Mouse (Mus musculus): Measurements from ENCODE around the gene Pald1. TPM values are rescaled to one million over a fixed set of nuclear protein-coding genes. Genes with fewer than 3 reads are reported as not detected.
A peak's percentile ranks its signal among the peaks of the same experiment; 100 is the strongest.

Gene Pald1
- polyA plus RNA-seq, 1 experiment: 8.9 TPM

DNA sequence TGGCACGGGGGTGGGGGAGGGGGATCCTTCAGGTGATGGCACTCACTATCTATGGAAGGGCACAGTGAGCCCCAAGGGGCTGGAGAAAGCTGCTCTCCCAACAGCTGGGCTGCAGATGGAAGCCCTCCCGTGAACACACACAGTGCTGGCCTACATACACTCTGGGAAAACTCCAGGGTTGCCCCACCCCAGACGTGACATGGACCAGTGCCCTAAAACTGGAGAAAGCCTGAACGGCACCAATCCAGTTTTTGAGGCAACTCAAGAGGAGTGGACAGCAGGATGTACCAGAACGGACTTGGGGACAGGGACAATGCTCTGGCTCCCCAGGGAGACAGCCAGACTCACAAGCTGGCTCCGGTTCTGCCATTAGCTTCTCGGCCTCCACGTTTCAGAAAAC, 58.6 kb downstream of the Pald1 start:
- TF ChIP-seq FOSL1 (IDR thresholded peaks at IDR 0.05; ENCODE audit: insufficient read depth, low read length, poor library complexity, severe bottlenecking) (no peak), MYOG (IDR thresholded peaks at IDR 0.05; ENCODE audit: control insufficient read depth, extremely low read depth, insufficient read length) (no peak), MAX (IDR thresholded peaks at IDR 0.05) (no peak), CTCF (IDR thresholded peaks at IDR 0.05; ENCODE audit: control insufficient read depth, insufficient read depth, insufficient read length) (no peak), USF1 (IDR thresholded peaks at IDR 0.05; ENCODE audit: low read depth) (no peak), MYOD1 (IDR thresholded peaks at IDR 0.05; ENCODE audit: control insufficient read depth, insufficient read length, low read depth) (no peak), CEBPB (IDR thresholded peaks at IDR 0.05; ENCODE audit: low read depth) (no peak)
- Histone ChIP-seq H3K79me3 (ENCODE audit: low read depth) (no peaks in the 10 kb centered on the region), H3K27me3 (ENCODE audit: control insufficient read depth, insufficient read depth, insufficient read length) (no peaks in the 10 kb centered on the region), H3K36me3 (ENCODE audit: control insufficient read depth, insufficient read depth) (no peaks in the 10 kb centered on the region), H3K4me3 (ENCODE audit: insufficient read depth, poor library complexity, severe bottlenecking) (no peak overlapping the region), H3ac (ENCODE audit: control insufficient read depth, insufficient read length, low read depth) (no peak overlapping the region), H3K79me2 (ENCODE audit: control insufficient read depth, insufficient read depth) (no peaks in the 10 kb centered on the region)

DNA sequence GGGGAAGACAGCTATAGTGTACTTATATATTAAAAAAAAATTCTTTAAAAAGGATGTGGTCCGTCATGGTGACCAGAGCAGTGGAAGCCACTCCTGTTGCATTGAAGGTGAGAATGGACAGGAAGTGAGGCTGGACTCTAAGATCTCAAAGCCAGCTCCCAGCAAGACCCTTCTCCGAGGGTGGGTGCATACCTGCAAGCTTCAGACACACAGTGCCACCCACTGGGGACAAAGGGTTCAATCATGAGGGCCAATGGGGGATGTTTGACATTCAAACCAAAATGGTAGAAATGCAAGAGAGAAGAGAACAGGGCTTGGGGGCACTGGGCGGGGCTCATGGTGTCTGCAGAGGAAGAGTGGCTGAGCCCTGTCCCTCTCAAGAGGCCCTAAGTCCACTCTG, 64.8 kb downstream of the Pald1 start:
- Histone ChIP-seq H3K79me2 (ENCODE audit: control insufficient read depth, insufficient read depth) (no peaks in the 10 kb centered on the region), H3K36me3 (ENCODE audit: control insufficient read depth, insufficient read depth) (no peaks in the 10 kb centered on the region), H3K27me3 (ENCODE audit: control insufficient read depth, insufficient read depth, insufficient read length) (no peaks in the 10 kb centered on the region), H3K79me3 (ENCODE audit: low read depth) (no peaks in the 10 kb centered on the region), H3ac (ENCODE audit: control insufficient read depth, insufficient read length, low read depth) (no peak overlapping the region), H3K4me3 (ENCODE audit: insufficient read depth, poor library complexity, severe bottlenecking) (no peak overlapping the region)
- TF ChIP-seq USF1 (IDR thresholded peaks at IDR 0.05; ENCODE audit: low read depth) (no peak), FOSL1 (IDR thresholded peaks at IDR 0.05; ENCODE audit: insufficient read depth, low read length, poor library complexity, severe bottlenecking) (no peak), MAX (IDR thresholded peaks at IDR 0.05) (no peak), CEBPB (IDR thresholded peaks at IDR 0.05; ENCODE audit: low read depth) (no peak), MYOD1 (IDR thresholded peaks at IDR 0.05; ENCODE audit: control insufficient read depth, insufficient read length, low read depth) (no peak), CTCF (IDR thresholded peaks at IDR 0.05; ENCODE audit: control insufficient read depth, insufficient read depth, insufficient read length) (no peak), MYOG (IDR thresholded peaks at IDR 0.05; ENCODE audit: control insufficient read depth, extremely low read depth, insufficient read length) (no peak)

DNA sequence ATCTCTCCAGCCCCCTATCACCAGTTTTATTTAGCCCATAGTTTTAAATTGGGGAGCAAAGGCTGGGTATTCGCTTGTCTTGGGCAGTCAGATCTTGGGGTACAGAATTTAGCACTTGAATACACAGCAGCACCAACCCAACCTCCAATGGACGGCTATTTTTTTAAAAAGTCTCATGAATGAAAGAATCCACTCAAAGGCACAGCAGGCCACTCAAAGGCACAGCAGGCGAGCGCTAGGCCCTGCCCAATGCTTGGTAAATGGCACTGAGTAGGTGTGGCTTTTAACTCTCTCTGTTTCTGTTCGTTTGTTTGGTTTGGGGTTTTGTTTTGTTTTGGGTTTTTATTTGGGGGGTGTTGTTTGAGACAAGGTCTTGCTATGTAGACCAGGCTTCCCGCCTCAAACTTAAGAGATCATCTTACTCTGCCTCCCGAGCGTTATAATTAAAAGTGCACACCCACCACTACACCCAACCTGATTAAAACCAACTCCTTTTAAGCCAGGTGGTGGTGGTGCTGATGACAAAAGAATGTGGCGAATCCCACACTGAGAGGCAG, 67.9 kb downstream of the Pald1 start:
- no peaks in the 10 kb centered on the region for H3K36me3 ChIP-seq (ENCODE audit: control insufficient read depth, insufficient read depth)

GRCm38 (mm10) chr10:61313750-61314149, 69.6 kb downstream of the Pald1 start:
- no peaks in the 10 kb centered on the region for H3K79me2 ChIP-seq (ENCODE audit: control insufficient read depth, insufficient read depth)
- no peak overlapping the region for H3K4me3 ChIP-seq (ENCODE audit: insufficient read depth, poor library complexity, severe bottlenecking)
- no peaks in the 10 kb centered on the region for H3K79me3 ChIP-seq (ENCODE audit: low read depth)
- TF ChIP-seq MAX (IDR thresholded peaks at IDR 0.05) (no peak), MYOD1 (IDR thresholded peaks at IDR 0.05; ENCODE audit: control insufficient read depth, insufficient read length, low read depth) (no peak), CEBPB (IDR thresholded peaks at IDR 0.05; ENCODE audit: low read depth) (no peak), CTCF (IDR thresholded peaks at IDR 0.05; ENCODE audit: control insufficient read depth, insufficient read depth, insufficient read length) (no peak), FOSL1 (IDR thresholded peaks at IDR 0.05; ENCODE audit: insufficient read depth, low read length, poor library complexity, severe bottlenecking) (no peak), MYOG (IDR thresholded peaks at IDR 0.05; ENCODE audit: control insufficient read depth, extremely low read depth, insufficient read length) (no peak), USF1 (IDR thresholded peaks at IDR 0.05; ENCODE audit: low read depth) (no peak)
- H3K36me3 ChIP-seq (ENCODE audit: control insufficient read depth, insufficient read depth): no peaks in the 10 kb centered on the region
- H3K27me3 ChIP-seq (ENCODE audit: control insufficient read depth, insufficient read depth, insufficient read length): no peaks in the 10 kb centered on the region
- H3ac ChIP-seq (ENCODE audit: control insufficient read depth, insufficient read length, low read depth): no peak overlapping the region

More for the DNA sequence above, 67.9 kb downstream of the Pald1 start:
- no peaks in the 10 kb centered on the region for H3K79me2 ChIP-seq (ENCODE audit: control insufficient read depth, insufficient read depth)
- no peaks in the 10 kb centered on the region for H3K79me3 ChIP-seq (ENCODE audit: low read depth)
- TF ChIP-seq MYOD1 (IDR thresholded peaks at IDR 0.05; ENCODE audit: control insufficient read depth, insufficient read length, low read depth) (no peak), MYOG (IDR thresholded peaks at IDR 0.05; ENCODE audit: control insufficient read depth, extremely low read depth, insufficient read length) (no peak), CTCF (IDR thresholded peaks at IDR 0.05; ENCODE audit: control insufficient read depth, insufficient read depth, insufficient read length) (no peak), USF1 (IDR thresholded peaks at IDR 0.05; ENCODE audit: low read depth) (no peak), CEBPB (IDR thresholded peaks at IDR 0.05; ENCODE audit: low read depth) (no peak), FOSL1 (IDR thresholded peaks at IDR 0.05; ENCODE audit: insufficient read depth, low read length, poor library complexity, severe bottlenecking) (no peak), MAX (IDR thresholded peaks at IDR 0.05) (no peak)
- no peak overlapping the region for H3K4me3 ChIP-seq (ENCODE audit: insufficient read depth, poor library complexity, severe bottlenecking)
- no peaks in the 10 kb centered on the region for H3K27me3 ChIP-seq (ENCODE audit: control insufficient read depth, insufficient read depth, insufficient read length)
- no peak overlapping the region for H3ac ChIP-seq (ENCODE audit: control insufficient read depth, insufficient read length, low read depth)

GRCm38 (mm10) chr10:61312754-61313153, 70.6 kb downstream of the Pald1 start:
- peak; percentile 40 for TF ChIP-seq CEBPB (IDR thresholded peaks at IDR 0.05; ENCODE audit: low read depth)
- TF ChIP-seq USF1 (IDR thresholded peaks at IDR 0.05; ENCODE audit: low read depth): no peak
- no peaks in the 10 kb centered on the region for H3K27me3 ChIP-seq (ENCODE audit: control insufficient read depth, insufficient read depth, insufficient read length)
- no peak overlapping the region for H3ac ChIP-seq (ENCODE audit: control insufficient read depth, insufficient read length, low read depth)
- no peaks in the 10 kb centered on the region for H3K79me2 ChIP-seq (ENCODE audit: control insufficient read depth, insufficient read depth)
- H3K4me3 ChIP-seq (ENCODE audit: insufficient read depth, poor library complexity, severe bottlenecking): no peak overlapping the region
- no peaks in the 10 kb centered on the region for H3K36me3 ChIP-seq (ENCODE audit: control insufficient read depth, insufficient read depth)
- H3K79me3 ChIP-seq (ENCODE audit: low read depth): no peaks in the 10 kb centered on the region

- no peak overlapping the region for H3K4me3 ChIP-seq (ENCODE audit: insufficient read depth, poor library complexity, severe bottlenecking)
- TF ChIP-seq CEBPB (IDR thresholded peaks at IDR 0.05; ENCODE audit: low read depth) (no peak), MAX (IDR thresholded peaks at IDR 0.05) (no peak), CTCF (IDR thresholded peaks at IDR 0.05; ENCODE audit: control insufficient read depth, insufficient read depth, insufficient read length) (no peak), MYOD1 (IDR thresholded peaks at IDR 0.05; ENCODE audit: control insufficient read depth, insufficient read length, low read depth) (no peak), MYOG (IDR thresholded peaks at IDR 0.05; ENCODE audit: control insufficient read depth, extremely low read depth, insufficient read length) (no peak), USF1 (IDR thresholded peaks at IDR 0.05; ENCODE audit: low read depth) (no peak), FOSL1 (IDR thresholded peaks at IDR 0.05; ENCODE audit: insufficient read depth, low read length, poor library complexity, severe bottlenecking) (no peak)
- no peak overlapping the region for H3ac ChIP-seq (ENCODE audit: control insufficient read depth, insufficient read length, low read depth)
- no peaks in the 10 kb centered on the region for H3K27me3 ChIP-seq (ENCODE audit: control insufficient read depth, insufficient read depth, insufficient read length)
- H3K36me3 ChIP-seq (ENCODE audit: control insufficient read depth, insufficient read depth): no peaks in the 10 kb centered on the region
- H3K79me2 ChIP-seq (ENCODE audit: control insufficient read depth, insufficient read depth): no peaks in the 10 kb centered on the region
- no peaks in the 10 kb centered on the region for H3K79me3 ChIP-seq (ENCODE audit: low read depth)
Measured at GRCm38 (mm10) chr10:61312159-61312558, 71.2 kb downstream of the Pald1 start.
